Mouse (Mus musculus): Measurements from ENCODE around the gene Rab20. TPM values are rescaled to one million over a fixed set of nuclear protein-coding genes. Genes with fewer than 3 reads are reported as not detected.

Gene Rab20
- polyA plus RNA-seq, 1 experiment from 2014 or later = 7.4 TPM

GRCm38 (mm10) chr8:11452559-11452958, 26.0 kb downstream of the Rab20 start:
- Histone ChIP-seq H3K9ac (ENCODE audit: low read depth, low read length) (no peak overlapping the region), H3K27ac (ENCODE audit: low read length) (peak overlapping the region; percentile 30; the same call in 1 of the 2 replicates), H3K36me3 (ENCODE audit: control insufficient read depth, insufficient read depth) (no peaks in the 10 kb centered on the region), H3K9me3 (replicated peaks; ENCODE audit: control insufficient read depth, low read length) (no peaks in the 10 kb centered on the region), H3K4me2 (ENCODE audit: low read depth, low read length) (no peak overlapping the region), H3K4me1 (ENCODE audit: control insufficient read depth, low read depth, low read length) (peaks cover 1% of the 10 kb centered on the region), H3K27me3 (ENCODE audit: control insufficient read depth, insufficient read depth, low read depth, low read length) (no peaks in the 10 kb centered on the region), H3K4me3 (ENCODE audit: low read depth, low read length) (no peak overlapping the region)
- WGBS (ENCODE audit: insufficient replicate concordance) = 20% methylated on average over 3 of the region's 3 CpGs
- no peak for ATAC-seq (ENCODE audit: low read depth)

DNA sequence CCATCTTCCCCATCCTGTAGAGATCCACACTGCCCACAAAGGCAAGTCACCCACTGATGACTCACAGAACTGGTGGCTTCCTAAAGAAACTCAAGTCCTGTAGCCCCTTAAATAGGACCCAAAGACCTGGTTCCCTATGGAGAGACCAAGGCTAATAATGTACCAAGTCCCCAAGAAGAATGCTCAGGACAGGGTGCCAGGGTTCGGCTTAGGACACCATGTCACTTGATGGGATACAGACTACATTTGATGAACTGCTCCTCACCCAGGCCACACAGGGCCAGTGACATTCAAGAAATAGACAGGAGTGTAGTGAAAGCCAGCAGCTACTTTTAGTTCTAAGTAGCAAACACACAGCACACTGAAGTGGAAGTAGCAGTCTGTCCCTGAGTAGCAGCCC, 26.4 kb downstream of the Rab20 start:
- peak overlapping the region; percentile 30; the same call in 1 of the 2 replicates for H3K27ac ChIP-seq (ENCODE audit: low read length)
- ATAC-seq (ENCODE audit: low read depth) = no peak

DNA sequence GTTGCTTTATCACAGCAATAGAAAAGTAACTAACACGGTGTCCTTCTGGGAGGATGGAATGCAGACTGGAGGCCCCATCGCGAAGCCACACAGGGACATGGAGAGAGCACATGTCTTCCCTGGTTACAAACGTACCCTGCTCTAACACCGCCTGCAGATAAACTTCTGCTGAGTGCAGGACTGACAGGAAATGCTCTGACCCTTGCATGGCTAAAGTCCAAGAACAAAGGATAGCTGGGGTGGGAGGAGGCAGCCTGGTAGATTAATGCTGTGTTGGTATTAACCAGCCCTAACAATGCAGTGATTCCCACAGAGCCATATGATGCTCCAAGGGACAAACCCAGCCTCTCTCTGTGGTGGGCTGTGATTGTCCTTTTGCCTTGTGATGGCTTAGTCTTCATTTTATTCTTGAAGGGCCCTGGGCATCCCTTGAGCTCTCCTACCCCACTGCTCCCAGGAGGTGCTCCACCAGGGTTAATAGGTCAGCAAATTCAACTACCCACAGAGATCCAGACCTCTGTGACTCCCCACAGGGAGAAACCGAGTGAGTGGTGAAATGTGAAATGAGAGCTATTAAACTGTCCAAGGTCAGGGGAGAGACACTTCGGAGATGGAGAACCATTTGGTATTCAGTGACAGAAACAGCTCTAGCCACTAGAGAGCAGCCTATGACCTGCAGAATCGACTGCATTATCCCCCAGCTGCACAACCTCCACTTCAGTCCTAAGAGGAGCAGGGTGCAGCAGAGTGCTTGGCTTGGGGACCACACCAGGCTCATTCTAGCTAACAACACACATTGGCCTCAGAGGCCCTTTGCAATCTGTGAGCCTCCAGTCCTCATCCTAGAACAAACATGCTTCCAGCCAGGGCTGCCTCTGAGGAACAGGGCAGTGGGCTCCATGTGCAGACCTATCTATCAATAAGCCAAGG, 28.1 kb downstream of the Rab20 start:
- H3K9me3 ChIP-seq (replicated peaks; ENCODE audit: control insufficient read depth, low read length) = no peaks in the 10 kb centered on the region
- H3K9ac ChIP-seq (ENCODE audit: low read depth, low read length) = no peak overlapping the region
- no peak overlapping the region for H3K27ac ChIP-seq (ENCODE audit: low read length)
- WGBS (ENCODE audit: insufficient replicate concordance) = 34% methylated on average over 8 of the region's 8 CpGs
- H3K36me3 ChIP-seq (ENCODE audit: control insufficient read depth, insufficient read depth) = no peaks in the 10 kb centered on the region
- H3K4me1 ChIP-seq (ENCODE audit: control insufficient read depth, low read depth, low read length) = no peaks in the 10 kb centered on the region; the same call in 1 of the 2 replicates
- H3K4me2 ChIP-seq (ENCODE audit: low read depth, low read length) = no peak overlapping the region
- no peaks in the 10 kb centered on the region for H3K27me3 ChIP-seq (ENCODE audit: control insufficient read depth, insufficient read depth, low read depth, low read length)
- peak; percentile 44 for ATAC-seq (ENCODE audit: low read depth)
- H3K4me3 ChIP-seq (ENCODE audit: low read depth, low read length) = no peak overlapping the region

More for the DNA sequence above, 26.4 kb downstream of the Rab20 start:
- H3K4me3 ChIP-seq (ENCODE audit: low read depth, low read length) = no peak overlapping the region
- H3K27me3 ChIP-seq (ENCODE audit: control insufficient read depth, insufficient read depth, low read depth, low read length) = no peaks in the 10 kb centered on the region
- H3K4me2 ChIP-seq (ENCODE audit: low read depth, low read length) = no peak overlapping the region
- no peaks in the 10 kb centered on the region; the same call in 1 of the 2 replicates for H3K4me1 ChIP-seq (ENCODE audit: control insufficient read depth, low read depth, low read length)
- no peaks in the 10 kb centered on the region for H3K9me3 ChIP-seq (replicated peaks; ENCODE audit: control insufficient read depth, low read length)
- no peaks in the 10 kb centered on the region for H3K36me3 ChIP-seq (ENCODE audit: control insufficient read depth, insufficient read depth)
- WGBS (ENCODE audit: insufficient replicate concordance) = 84% methylated on average over 1 of the region's 1 CpGs
- no peak overlapping the region for H3K9ac ChIP-seq (ENCODE audit: low read depth, low read length)

DNA sequence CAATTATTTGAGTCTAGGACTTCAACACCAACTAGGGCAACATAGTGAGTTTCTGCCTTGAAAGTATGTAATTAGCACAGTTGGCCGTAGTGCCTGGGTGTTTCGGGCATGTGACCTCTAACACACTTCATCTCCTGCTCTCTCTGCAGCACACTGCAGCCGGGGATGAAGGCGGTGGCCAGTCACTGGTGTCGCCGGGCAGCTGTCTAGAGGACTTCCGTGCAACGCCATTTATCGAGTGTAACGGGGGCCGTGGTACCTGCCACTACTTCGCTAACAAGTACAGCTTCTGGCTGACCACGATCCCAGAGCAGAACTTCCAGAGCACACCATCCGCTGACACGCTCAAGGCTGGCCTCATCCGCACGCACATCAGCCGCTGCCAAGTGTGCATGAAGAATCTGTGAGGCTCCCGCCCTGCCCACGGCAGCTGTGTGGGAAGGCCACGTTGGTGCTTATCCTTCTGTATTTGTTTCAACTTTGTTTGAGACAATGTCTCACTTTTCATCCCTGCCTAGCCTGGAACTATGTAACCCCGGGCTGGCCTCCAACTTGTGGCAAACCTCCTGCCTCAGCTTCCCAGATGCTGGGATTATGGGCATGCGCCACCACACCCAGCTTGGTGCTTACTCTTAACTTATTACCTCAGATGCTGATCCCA, 30.5 kb downstream of the Rab20 start:
- no peak for ATAC-seq (ENCODE audit: low read depth)
- WGBS (ENCODE audit: insufficient replicate concordance) = 80% methylated on average over 23 of the region's 23 CpGs

DNA sequence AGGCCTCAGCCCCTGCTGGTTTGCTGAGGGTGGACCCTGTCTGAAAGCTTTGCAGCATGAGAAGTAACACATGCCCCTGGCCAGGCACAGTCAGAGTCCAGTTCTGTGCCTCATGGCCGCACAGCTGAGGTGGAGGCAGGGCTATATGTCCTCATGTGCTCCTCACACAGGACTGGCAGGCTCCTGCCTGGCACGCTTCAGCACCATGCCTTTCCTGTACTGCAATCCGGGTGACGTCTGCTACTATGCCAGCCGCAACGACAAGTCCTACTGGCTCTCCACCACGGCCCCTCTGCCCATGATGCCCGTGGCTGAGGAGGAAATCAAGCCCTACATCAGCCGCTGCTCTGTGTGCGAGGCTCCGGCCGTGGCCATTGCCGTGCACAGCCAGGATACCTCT, 32.7 kb downstream of the Rab20 start:
- no peak overlapping the region for H3K4me2 ChIP-seq (ENCODE audit: low read depth, low read length)
- H3K27me3 ChIP-seq (ENCODE audit: control insufficient read depth, insufficient read depth, low read depth, low read length) = no peaks in the 10 kb centered on the region
- H3K36me3 ChIP-seq (ENCODE audit: control insufficient read depth, insufficient read depth) = no peaks in the 10 kb centered on the region
- WGBS (ENCODE audit: insufficient replicate concordance) = 91% methylated on average over 13 of the region's 13 CpGs
- no peak overlapping the region for H3K9ac ChIP-seq (ENCODE audit: low read depth, low read length)
- peaks cover 8% of the 10 kb centered on the region for H3K4me1 ChIP-seq (ENCODE audit: control insufficient read depth, low read depth, low read length)
- H3K9me3 ChIP-seq (replicated peaks; ENCODE audit: control insufficient read depth, low read length) = no peaks in the 10 kb centered on the region
- ATAC-seq (ENCODE audit: low read depth) = no peak
- H3K4me3 ChIP-seq (ENCODE audit: low read depth, low read length) = no peak overlapping the region
- no peak overlapping the region for H3K27ac ChIP-seq (ENCODE audit: low read length)

More for the DNA sequence above, 30.5 kb downstream of the Rab20 start:
- H3K27ac ChIP-seq (ENCODE audit: low read length) = no peak overlapping the region
- no peak overlapping the region for H3K9ac ChIP-seq (ENCODE audit: low read depth, low read length)
- H3K4me3 ChIP-seq (ENCODE audit: low read depth, low read length) = no peak overlapping the region
- H3K4me1 ChIP-seq (ENCODE audit: control insufficient read depth, low read depth, low read length) = peaks cover 8% of the 10 kb centered on the region
- H3K36me3 ChIP-seq (ENCODE audit: control insufficient read depth, insufficient read depth) = no peaks in the 10 kb centered on the region
- H3K4me2 ChIP-seq (ENCODE audit: low read depth, low read length) = no peak overlapping the region
- H3K9me3 ChIP-seq (replicated peaks; ENCODE audit: control insufficient read depth, low read length) = no peaks in the 10 kb centered on the region
- no peaks in the 10 kb centered on the region for H3K27me3 ChIP-seq (ENCODE audit: control insufficient read depth, insufficient read depth, low read depth, low read length)

DNA sequence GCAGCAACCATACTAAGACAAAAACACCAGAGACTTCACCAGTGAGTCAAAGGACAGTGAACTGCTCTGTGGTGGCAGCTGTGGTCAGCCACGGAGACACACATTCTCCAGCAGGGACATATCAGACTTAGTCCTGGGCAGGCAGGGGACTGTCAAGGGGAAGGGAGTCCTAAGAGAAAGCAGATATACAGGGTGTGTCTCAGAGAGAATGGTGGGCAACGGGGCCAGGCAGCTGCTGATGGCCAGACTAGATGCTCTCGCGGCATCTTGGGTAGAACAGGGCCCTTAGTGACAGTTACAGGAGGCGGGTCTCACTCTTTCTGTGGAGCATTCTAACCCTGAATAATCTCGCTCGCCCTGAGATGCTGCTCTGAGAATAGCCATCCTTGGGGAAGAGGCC, 34.3 kb downstream of the Rab20 start:
- Histone ChIP-seq H3K9me3 (replicated peaks; ENCODE audit: control insufficient read depth, low read length) (no peaks in the 10 kb centered on the region), H3K4me3 (ENCODE audit: low read depth, low read length) (peak overlapping the region; percentile 42), H3K36me3 (ENCODE audit: control insufficient read depth, insufficient read depth) (no peaks in the 10 kb centered on the region), H3K27ac (ENCODE audit: low read length) (peak overlapping the region; percentile 38), H3K27me3 (ENCODE audit: control insufficient read depth, insufficient read depth, low read depth, low read length) (no peaks in the 10 kb centered on the region), H3K9ac (ENCODE audit: low read depth, low read length) (no peak overlapping the region), H3K4me2 (ENCODE audit: low read depth, low read length) (peak overlapping the region; percentile 48), H3K4me1 (ENCODE audit: control insufficient read depth, low read depth, low read length) (peaks cover 8% of the 10 kb centered on the region)
- 19% methylated on average over 7 of the region's 7 CpGs for WGBS (ENCODE audit: insufficient replicate concordance)
- ATAC-seq (ENCODE audit: low read depth) = peak; percentile 77

DNA sequence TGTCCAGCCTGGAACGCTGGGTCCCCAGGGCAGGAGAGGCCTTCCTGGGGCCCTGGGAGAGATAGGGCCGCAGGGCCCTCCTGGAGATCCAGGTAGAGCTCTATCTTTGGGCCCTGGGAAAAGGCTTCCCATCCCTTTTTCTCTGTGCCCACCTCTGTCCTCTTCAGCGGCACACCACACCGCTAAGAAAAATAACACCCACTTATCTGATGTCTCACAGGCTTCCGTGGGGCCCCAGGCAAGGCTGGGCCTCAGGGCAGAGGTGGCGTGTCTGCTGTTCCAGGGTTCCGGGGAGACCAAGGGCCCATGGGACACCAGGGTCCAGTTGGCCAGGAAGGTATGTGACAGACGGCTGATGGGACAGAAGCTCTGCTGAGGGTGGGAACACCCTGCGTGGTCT, 34.9 kb downstream of the Rab20 start:
- no peak overlapping the region for H3K27ac ChIP-seq (ENCODE audit: low read length)
- peak; percentile 81 for ATAC-seq (ENCODE audit: low read depth)
- no peaks in the 10 kb centered on the region for H3K27me3 ChIP-seq (ENCODE audit: control insufficient read depth, insufficient read depth, low read depth, low read length)
- H3K4me2 ChIP-seq (ENCODE audit: low read depth, low read length) = peak overlapping the region; percentile 48
- peak overlapping the region; percentile 42 for H3K4me3 ChIP-seq (ENCODE audit: low read depth, low read length)
- H3K4me1 ChIP-seq (ENCODE audit: control insufficient read depth, low read depth, low read length) = peaks cover 8% of the 10 kb centered on the region
- H3K36me3 ChIP-seq (ENCODE audit: control insufficient read depth, insufficient read depth) = no peaks in the 10 kb centered on the region
- WGBS (ENCODE audit: insufficient replicate concordance) = 45% methylated on average over 9 of the region's 9 CpGs
- H3K9me3 ChIP-seq (replicated peaks; ENCODE audit: control insufficient read depth, low read length) = no peaks in the 10 kb centered on the region
- peak overlapping the region; percentile 40; the same call in 1 of the 2 replicates for H3K9ac ChIP-seq (ENCODE audit: low read depth, low read length)

GRCm38 (mm10) chr8:11441291-11441690, 37.2 kb downstream of the Rab20 start:
- WGBS (ENCODE audit: insufficient replicate concordance) = 78% methylated on average over 6 of the region's 6 CpGs
- Histone ChIP-seq H3K9me3 (replicated peaks; ENCODE audit: control insufficient read depth, low read length) (no peaks in the 10 kb centered on the region), H3K4me1 (ENCODE audit: control insufficient read depth, low read depth, low read length) (peaks cover 8% of the 10 kb centered on the region), H3K27ac (ENCODE audit: low read length) (no peak overlapping the region), H3K36me3 (ENCODE audit: control insufficient read depth, insufficient read depth) (no peaks in the 10 kb centered on the region; the same call in 1 of the 2 replicates), H3K4me2 (ENCODE audit: low read depth, low read length) (no peak overlapping the region), H3K27me3 (ENCODE audit: control insufficient read depth, insufficient read depth, low read depth, low read length) (no peaks in the 10 kb centered on the region), H3K9ac (ENCODE audit: low read depth, low read length) (no peak overlapping the region), H3K4me3 (ENCODE audit: low read depth, low read length) (no peak overlapping the region)
- ATAC-seq (ENCODE audit: low read depth) = no peak

- H3K9me3 ChIP-seq (replicated peaks; ENCODE audit: control insufficient read depth, low read length) = no peaks in the 10 kb centered on the region
- H3K27ac ChIP-seq (ENCODE audit: low read length) = no peak overlapping the region
- H3K36me3 ChIP-seq (ENCODE audit: control insufficient read depth, insufficient read depth) = peaks cover 2% of the 10 kb centered on the region; the same call in 1 of the 2 replicates
- H3K9ac ChIP-seq (ENCODE audit: low read depth, low read length) = no peak overlapping the region
- no peak overlapping the region for H3K4me2 ChIP-seq (ENCODE audit: low read depth, low read length)
- ATAC-seq (ENCODE audit: low read depth) = no peak
- H3K27me3 ChIP-seq (ENCODE audit: control insufficient read depth, insufficient read depth, low read depth, low read length) = no peaks in the 10 kb centered on the region
- 65% methylated on average over 12 of the region's 12 CpGs for WGBS (ENCODE audit: insufficient replicate concordance)
- H3K4me1 ChIP-seq (ENCODE audit: control insufficient read depth, low read depth, low read length) = no peaks in the 10 kb centered on the region
- H3K4me3 ChIP-seq (ENCODE audit: low read depth, low read length) = no peak overlapping the region
Measured at GRCm38 (mm10) chr8:11437862-11438261, 40.6 kb downstream of the Rab20 start.
